Mouse (Mus musculus): Measurements from ENCODE around the gene Sptbn4. TPM values are rescaled to one million over a fixed set of nuclear protein-coding genes. Genes with fewer than 3 reads are reported as not detected.

The Sptbn4 gene
- total RNA-seq, 1 experiment from 2014 or later, result 0.74 TPM

DNA sequence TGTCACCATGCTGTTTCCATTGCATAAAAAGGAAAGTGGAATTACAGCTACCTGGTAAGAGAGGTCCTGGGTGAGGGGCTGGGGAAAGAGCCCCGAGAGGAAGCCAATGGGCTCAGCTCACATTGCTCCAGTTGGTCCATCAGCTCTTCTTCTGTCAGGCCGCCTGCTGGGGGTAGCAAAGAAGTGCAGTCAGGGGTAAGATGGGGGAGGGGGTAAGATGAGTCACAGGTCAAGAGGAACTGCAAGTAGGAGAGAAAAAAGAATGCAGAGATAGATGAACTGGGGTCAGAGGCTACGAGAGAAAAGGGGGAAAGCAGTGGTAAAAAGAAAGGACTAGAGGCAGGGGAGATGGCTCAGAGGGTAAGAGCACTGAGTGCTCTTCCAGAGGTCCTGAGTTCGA lies 104.9 kb downstream of the Sptbn4 start:
- peak; percentile 45 for DNase-seq

DNA sequence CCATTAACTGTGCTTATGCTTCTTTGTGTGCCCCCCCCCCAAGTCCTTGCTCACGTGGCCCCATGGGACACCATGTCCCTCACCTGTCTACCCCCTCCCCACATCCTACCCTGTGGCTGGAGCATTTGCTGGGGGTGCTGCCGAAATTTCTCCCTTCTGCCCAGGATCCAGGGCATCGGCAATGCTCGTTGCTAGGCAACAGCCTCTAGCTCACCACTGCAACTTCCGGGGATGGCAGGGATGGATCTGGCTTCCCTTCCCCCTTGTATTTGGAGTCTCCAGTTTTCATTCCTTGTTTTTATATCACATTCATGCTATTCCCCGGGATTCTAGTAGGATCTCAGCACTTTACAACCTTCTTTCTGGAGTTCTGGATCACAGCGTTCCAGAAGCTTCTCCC lies 108.0 kb downstream of the Sptbn4 start:
- no peak for DNase-seq

GRCm38 (mm10) chr7:27339114-27339513 lies 108.4 kb downstream of the Sptbn4 start:
- no peak for DNase-seq

DNA sequence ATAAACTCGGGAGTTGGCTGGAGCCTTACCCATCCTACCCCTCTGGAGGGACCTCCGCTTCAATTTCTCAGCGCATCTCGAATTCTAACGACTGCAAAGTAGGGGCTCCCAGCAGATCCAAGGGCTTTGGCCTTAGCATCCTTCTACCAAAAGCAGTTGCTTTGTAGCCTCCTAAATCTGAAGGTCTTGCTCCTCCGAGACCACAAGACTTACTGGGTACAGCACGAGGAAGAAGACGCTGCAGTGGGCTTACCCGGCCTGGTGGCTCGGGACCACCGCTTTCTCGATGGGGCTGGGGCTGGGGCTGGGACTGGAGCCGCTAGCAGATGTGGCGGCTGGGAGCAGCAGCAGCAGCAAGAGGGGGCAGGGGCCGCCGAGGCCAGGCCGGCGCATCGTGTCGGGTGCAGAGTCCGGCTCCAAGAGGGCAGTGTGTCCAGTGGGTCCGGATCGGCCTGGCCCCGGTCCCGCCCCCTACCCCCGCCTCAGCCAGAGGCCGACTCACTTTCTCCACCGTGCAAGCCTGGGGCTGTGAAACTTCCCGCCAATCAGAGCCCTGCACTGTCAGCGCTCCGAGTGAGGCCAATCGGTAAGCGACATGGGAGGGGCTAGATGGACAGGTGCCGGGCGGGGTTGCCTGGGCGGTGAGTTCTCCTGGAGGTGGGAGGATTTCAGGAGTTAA lies 110.2 kb downstream of the Sptbn4 start, which contains the start of gene Ltbp4:
Ltbp4 (minus strand) TSS at position 518 of the 679 bp plus-strand sequence.
- DNase-seq, result peak; percentile 50

- peak; percentile 92 for DNase-seq
Observed at GRCm38 (mm10) chr7:27335928-27336823, 111.3 kb downstream of the Sptbn4 start.

- DNase-seq, result no peak
Observed at GRCm38 (mm10) chr7:27335011-27335720, 112.3 kb downstream of the Sptbn4 start.

- peak; percentile 54 for DNase-seq
Observed at GRCm38 (mm10) chr7:27334405-27334911, 113.0 kb downstream of the Sptbn4 start.

DNA sequence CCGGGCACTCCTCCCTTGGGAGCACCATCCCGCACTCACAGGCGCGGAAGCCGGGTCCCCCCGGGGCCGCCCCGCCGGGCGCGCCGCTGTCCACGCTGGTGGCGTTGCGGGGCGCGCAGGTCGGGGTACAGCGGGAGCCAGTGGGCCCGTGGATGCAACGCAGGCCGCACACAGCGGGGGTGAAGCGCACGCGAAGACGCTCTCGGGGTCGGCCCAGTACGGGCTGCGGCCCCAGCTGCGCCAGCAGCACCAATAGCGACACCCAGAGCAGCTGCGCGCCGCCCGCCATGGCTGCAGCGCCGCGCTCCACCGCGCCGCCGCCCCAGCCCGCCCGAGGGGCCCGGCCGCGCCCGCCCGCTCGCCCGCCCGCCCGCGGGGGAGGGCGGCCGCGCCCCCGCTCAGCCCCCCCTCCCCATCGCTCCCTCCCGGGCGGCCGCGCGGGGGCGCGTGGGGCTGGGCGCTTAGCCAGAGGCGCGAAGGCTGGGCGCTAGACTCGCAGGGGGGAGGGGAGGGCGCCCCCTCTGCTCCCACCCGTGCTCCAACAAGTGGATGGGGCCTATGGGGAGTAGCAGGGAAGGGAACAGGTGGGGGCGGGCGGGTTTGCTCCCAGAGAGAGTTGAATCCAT lies 114.1 kb downstream of the Sptbn4 start:
- DNase-seq, result no peak

DNA sequence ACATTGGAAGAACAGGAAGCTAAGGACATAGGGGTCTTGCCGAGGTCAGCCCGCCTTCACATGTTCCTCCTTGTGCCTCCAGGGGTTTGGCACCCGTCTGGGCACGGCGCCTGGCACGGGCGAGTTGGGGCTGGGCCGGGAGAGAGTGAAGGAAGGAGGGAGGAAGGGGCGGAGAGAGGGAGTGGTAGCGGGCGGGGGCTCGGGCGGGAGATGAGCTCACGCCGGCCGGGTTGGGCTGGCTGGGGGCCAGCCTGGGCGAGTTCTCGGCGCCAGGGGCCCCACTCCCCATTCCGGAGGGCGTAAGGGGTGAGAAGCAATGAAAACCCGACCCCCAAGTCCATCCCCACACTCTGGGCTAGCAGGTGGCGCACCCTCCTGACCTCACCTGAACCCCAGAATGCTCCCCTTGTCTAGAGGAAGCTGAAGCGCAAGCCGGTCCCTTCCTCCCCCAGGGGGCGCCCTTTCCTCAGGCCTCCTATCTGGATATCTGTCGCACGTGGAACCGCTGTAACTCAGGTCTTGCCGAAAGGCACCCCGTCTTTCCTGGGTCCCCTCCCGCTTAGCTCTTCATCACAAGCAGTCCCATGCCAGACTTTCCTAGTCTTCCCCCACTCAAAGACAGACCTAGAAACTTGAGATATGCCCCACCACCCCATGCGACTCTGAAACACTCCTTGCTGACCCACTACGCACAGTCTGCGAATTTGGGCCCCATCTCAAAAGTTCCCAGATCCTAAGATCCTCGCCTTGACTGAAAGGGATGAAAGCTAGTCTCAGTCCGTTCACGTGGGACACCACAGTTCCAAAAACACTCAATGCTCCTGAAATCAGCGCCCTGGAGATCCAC lies 114.9 kb downstream of the Sptbn4 start:
- peak; percentile 93 for DNase-seq

DNA sequence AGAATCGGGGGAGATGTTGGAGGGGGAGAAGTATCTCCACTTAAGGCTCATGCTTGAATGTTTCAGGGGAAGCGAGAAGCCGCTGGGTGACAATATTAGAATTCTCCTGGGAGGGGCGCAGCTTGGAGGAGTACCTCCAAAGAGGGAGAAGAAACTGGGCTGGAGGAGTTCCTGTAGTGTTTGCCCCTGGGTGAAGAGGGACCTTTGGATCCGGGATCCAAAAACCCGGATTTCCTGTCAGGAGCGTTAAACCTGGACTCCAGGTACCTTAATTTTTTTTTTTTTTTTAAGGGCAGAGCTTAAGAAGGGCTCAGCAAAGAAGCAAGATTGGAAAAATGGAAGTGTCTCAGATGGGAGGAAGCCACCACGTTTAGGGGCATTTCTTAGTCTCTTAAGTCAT lies 115.6 kb downstream of the Sptbn4 start:
- DNase-seq, result no peak

DNA sequence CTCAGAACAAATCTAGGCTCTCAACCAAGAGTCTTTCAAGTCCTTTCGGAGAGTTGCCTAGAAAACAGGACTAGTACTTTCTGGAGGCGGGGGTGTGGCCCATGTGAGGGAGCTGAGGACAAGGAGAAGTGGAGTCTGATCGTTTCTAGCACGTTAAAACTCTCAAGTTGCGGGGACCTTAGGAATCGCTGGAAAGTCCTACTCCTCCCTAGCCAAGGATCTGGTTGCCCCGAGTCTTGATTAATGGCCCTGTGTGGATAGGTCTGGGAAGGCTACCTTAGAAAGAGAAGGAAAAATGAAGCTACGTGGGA lies 116.0 kb downstream of the Sptbn4 start:
- DNase-seq, result peak; percentile 51

GRCm38 (mm10) chr7:27330709-27331540 lies 116.6 kb downstream of the Sptbn4 start:
- peak; percentile 94 for DNase-seq

- no peak for DNase-seq
Observed at GRCm38 (mm10) chr7:27329981-27330380, 117.5 kb downstream of the Sptbn4 start.

DNA sequence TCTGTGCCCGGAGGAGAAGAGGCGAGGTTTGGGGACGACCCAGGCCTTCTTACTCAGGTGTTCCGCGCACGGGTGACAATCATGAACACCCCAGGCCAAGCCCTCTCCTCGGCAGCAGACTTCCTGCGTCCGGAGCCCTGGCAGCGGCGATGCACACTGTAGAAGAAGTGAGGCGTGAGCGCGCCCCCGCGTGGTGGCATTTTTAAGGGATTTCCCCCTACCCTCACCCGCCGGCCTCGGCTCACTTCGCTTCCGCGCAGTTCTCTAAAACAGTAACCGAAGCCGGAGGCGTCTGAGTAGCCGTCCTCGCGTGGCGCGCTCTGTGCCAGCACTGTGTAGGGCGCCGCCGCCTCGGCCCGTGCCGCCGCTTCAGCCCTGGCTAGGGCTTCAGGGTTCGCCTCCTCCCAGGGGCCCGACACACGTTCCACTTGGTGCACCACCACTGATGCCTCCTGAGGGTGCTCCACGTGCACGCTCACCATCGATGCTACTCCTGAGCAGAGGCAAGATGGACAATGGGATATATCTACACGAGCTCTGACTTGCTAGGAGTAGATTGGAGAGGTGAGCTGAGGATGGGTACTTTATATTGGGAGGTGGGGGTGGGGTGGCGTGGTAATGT lies 118.0 kb downstream of the Sptbn4 start:
- peak; percentile 93 for DNase-seq

DNA sequence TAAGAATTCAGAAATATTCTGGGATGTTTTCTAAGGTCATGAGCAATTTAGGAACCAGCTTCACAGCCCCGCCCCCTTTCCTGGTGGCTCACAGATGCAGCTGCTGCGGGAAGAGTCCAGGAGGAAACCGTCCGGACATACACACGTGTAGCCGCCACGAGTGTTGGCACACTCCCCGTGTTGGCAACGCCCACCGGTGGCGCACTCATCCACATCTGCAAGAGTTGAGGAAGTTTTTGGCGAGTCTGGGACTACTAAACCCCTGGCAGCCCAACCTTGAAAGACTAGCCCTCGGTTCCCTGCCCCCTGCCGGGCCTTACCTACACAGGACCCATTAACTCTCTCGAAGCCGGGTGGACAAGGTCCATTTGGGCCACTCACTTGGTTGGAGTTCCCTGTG lies 118.8 kb downstream of the Sptbn4 start:
- DNase-seq, result no peak

DNA sequence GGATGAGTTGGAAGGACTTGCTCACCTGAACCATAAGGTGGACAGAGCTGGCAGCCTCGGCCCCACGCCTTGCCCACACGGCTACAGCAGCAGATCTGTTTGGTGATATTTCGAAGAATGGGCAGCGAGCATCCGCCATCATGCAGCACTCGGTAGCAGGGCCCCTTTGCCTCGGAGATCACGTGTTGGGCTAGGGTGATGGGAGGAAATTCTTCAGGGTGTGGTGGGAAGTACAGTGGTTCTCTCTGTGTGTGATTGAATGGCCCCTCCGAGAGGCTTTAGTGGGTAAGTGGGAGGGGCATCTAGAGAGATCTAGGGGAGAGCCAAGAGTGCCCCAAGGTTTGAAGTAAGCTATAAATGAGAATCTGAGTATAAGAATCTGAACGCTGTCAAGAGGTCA lies 119.3 kb downstream of the Sptbn4 start:
- DNase-seq, result no peak

DNA sequence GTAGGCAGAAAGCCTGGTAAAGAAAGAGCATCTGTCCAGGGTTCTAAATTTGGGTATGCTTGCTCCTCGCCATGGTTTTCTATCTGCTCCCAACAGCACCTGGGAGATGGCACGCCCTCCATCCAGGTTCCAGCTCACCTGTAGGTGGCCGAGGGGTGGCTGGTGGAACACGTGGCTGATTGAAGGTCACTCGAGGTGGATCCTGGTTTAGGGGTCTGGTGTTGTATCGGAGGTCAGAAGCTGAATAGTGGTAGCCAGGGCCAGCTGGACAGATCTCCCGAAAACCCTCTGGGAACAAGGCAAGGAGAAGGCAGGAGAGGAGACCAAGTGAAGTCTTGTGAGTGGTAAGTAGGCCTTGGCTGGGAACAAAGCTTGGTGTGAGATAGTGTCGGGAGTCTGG lies 120.0 kb downstream of the Sptbn4 start:
- no peak for DNase-seq

- DNase-seq, result peak; percentile 53
Observed at GRCm38 (mm10) chr7:27326101-27326880, 121.2 kb downstream of the Sptbn4 start.

DNA sequence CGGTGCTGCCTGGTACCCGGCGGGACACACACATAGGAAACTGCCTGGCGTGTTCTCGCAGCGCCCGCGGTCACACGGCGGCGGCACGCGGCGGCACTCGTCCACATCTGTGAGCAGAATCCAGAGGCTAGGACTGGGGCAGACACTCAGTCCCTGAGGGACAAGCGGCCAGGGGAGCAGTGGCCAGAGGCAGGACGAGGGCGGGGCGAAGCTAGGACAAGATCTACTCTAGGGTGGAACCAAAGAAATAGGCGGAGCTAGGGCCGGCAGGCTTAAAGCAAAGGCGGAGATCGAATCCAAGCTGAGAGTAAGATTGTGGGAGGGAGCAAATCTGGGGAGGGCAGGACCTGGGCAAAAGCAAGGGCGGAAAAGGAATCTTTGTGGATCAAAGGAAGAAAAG lies 121.8 kb downstream of the Sptbn4 start:
- peak; percentile 85 for DNase-seq
